Mouse (Mus musculus) cerebellum, postnatal 25 days (tissue): ENCODE measurements around the gene Saa4.
"Not testable (repeated sequence)": the region's sequence is repeated elsewhere in the genome, so short reads cannot be mapped to it uniquely, and the experiment has no call there.

Experiments used
- DNase-seq, 2 experiments: peaks; one replicate each; pipeline ENCODE4 v3.0.0; 2021; ENCODE audit warnings: mixed read lengths in 2 of 2

Saa4 gene

GRCm38 (mm10) chr7:46732458-46732857 lies at the start of gene Saa4:
Gene Saa4 (minus strand): TSS chr7:46732603.
- no peak for DNase-seq

- peak; percentile 82 to 83 for DNase-seq
Observed at GRCm38 (mm10) chr7:46770706-46771105, 38.3 kb upstream of the Saa4 start.

GRCm38 (mm10) chr7:46768451-46768850 lies 36.0 kb upstream of the Saa4 start:
- DNase-seq, result no peak

- no peak for DNase-seq
Observed at GRCm38 (mm10) chr7:46767371-46767770, 35.0 kb upstream of the Saa4 start.

- DNase-seq, result no peak
Observed at GRCm38 (mm10) chr7:46764672-46765071, 32.3 kb upstream of the Saa4 start.

GRCm38 (mm10) chr7:46762601-46763000 lies 30.2 kb upstream of the Saa4 start:
- DNase-seq, result no peak

GRCm38 (mm10) chr7:46761049-46761795 lies 28.8 kb upstream of the Saa4 start:
- no peak for DNase-seq

- DNase-seq, result no peak
Observed at GRCm38 (mm10) chr7:46751490-46751889, 19.1 kb upstream of the Saa4 start, which contains the start of gene Saa2. Gene Saa2 (plus strand): TSS chr7:46751790.

GRCm38 (mm10) chr7:46748459-46748858 lies 16.1 kb upstream of the Saa4 start:
- no peak for DNase-seq

- no peak for DNase-seq
Observed at GRCm38 (mm10) chr7:46746381-46746780, 14.0 kb upstream of the Saa4 start.

GRCm38 (mm10) chr7:46745816-46746215 lies 13.4 kb upstream of the Saa4 start:
- DNase-seq, result no peak

GRCm38 (mm10) chr7:46742880-46743279 lies 10.5 kb upstream of the Saa4 start, which contains the start of gene Saa1:
Gene Saa1 (minus strand): TSS chr7:46742980.
- not testable (repeated sequence) for DNase-seq

GRCm38 (mm10) chr7:46740041-46740440 lies 7.6 kb upstream of the Saa4 start:
- not testable (repeated sequence) for DNase-seq

- no peak for DNase-seq
Observed at GRCm38 (mm10) chr7:46738561-46739460, 6.4 kb upstream of the Saa4 start.

- DNase-seq, result no peak
Observed at GRCm38 (mm10) chr7:46734983-46735382, 2.6 kb upstream of the Saa4 start.

- no peak for DNase-seq
Observed at GRCm38 (mm10) chr7:46727584-46727983, 4.8 kb downstream of the Saa4 start.

GRCm38 (mm10) chr7:46724396-46724795 lies 8.0 kb downstream of the Saa4 start:
- DNase-seq, result no peak

- DNase-seq, result no peak
Observed at GRCm38 (mm10) chr7:46723849-46724248, 8.6 kb downstream of the Saa4 start.

- DNase-seq, result no peak
Observed at GRCm38 (mm10) chr7:46723354-46723753, 9.0 kb downstream of the Saa4 start.

GRCm38 (mm10) chr7:46720460-46720859 lies 11.9 kb downstream of the Saa4 start:
- peak; percentile 57 to 65 for DNase-seq

- peak; percentile 47 to 56 for DNase-seq
Observed at GRCm38 (mm10) chr7:46719526-46719925, 12.9 kb downstream of the Saa4 start.

- peak; percentile 85 for DNase-seq
Observed at GRCm38 (mm10) chr7:46718591-46719270, 13.7 kb downstream of the Saa4 start.

GRCm38 (mm10) chr7:46716897-46717296 lies 15.5 kb downstream of the Saa4 start:
- DNase-seq, result peak; percentile 41 to 59
